Mouse (Mus musculus) common myeloid progenitor, adult 5-6 weeks (primary cell): Measurements from ENCODE around the gene Anp32e. TPM values are rescaled to one million over a fixed set of nuclear protein-coding genes. Genes with fewer than 3 reads are reported as not detected.
"Not testable (repeated sequence)": the region's sequence is repeated elsewhere in the genome, so short reads cannot be mapped to it uniquely, and the experiment has no call there.

Source experiments
- ATAC-seq: replicated peaks from 2 replicates; pipeline ENCODE4 v1.8.0; 2016; ENCODE audit warnings: low read depth, mild to moderate bottlenecking, moderate TSS enrichment, inconsistent platforms; ENCODE audit not compliant: poor library complexity, severe bottlenecking
- total RNA-seq: library from RNA; stranded (forward); fragments of 200-1000, 187-1606 nt; gene quantifications from 2 replicates; pipeline ENCODE4 v1.2.3, GENCODE M21; 2017

Gene Anp32e
- total RNA-seq, 1 experiment from 2014 or later, result 574 TPM

DNA sequence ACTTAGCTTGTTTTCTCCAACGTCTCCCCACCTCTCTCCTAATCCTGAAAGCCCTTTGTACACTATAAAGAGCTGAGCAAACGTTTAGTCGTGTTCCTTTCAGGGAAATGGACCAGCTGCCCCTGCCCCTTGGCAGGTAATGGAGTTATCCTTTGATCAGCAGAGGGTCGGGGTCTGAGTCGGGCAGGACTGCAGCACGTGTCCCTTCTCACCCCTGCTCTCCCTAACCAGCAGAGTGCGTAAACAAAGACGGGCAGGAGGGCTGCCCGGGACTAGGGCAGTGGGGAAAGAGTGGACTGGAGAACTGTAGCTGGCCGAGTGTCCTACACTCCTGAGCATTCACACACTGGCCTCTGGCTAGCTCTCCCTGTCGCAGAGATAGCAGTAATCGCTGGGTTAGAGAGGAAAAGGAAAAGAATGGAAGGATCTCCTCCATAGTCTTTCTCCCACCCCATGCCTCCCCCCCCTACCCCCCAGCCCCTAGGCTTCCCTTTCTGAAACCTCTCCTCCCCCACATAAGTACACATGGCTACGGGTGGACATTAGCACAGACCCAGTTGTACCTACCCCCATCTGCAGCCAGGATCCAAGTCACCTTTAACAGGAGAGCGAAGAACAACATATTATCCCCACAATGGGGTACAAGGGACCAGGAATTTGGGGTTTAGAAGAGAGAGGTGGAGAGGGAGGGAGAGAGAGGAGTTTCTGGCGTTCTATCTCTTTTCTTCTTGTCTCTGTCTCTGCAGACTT, 25.1 kb upstream of the Anp32e start:
- ATAC-seq, result no peak

DNA sequence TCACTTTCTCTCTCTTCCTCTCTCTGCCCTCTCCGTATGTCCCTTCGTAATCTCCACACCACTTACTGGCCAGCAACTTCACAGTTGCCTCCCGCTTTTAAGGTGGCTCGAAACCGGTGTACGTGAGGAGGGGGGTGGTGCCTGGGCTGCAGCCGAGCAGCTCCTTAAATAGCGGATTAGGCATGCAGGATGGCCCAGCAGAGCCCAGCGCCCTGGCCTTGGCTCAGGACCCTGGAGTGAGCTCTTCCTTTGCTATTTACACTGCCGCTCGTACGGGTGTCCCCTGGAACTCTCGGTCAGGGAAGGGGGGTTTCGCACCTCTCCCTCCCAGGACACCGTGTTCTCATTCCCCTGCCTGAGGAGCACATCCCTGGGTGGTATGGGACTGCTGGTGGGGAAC, 24.5 kb upstream of the Anp32e start, which contains the start of gene Car14:
Car14 (minus strand) TSS at position 124 of the 400 bp plus-strand sequence.
- peak; percentile 20; the same call in 1 of the 2 replicates for ATAC-seq

DNA sequence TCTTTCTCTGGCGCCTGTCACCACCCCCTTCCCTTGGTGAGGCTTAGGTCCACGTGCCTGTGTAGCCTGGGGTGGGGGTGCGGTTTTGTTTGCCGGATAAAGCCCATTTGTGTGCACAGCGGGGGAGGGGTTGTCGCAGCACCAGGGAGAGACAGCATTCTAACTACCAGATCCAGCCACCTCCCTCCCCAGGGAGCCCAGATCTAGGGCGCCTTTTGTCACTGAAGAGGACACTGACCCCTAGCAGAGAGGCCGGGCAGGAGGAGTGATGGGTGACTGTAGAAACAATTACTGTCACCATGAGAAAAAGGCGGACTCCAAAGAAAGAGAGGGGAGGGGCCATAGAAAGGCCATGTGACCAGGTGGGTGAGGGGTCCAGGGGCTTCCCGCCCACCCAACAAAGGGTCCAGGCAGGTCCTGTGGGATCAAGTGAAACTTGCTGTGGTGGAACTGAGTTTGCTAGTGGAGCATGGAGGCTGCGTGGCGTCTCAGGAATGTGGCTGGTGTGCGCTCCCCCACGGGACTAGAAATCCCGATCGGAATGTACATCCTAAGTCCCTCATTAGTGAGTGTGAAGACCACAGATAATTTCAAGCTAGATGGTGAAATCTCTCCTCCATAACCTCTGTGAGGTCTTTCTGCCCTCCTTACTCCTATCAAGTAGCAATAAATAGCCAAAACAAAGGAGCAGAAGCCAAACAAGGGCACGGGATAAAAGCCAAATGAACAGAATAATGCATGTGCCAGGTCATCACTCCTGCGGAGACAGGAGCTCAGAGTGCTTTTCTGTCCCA, 23.7 kb upstream of the Anp32e start:
- peak; percentile 37; the same call in 1 of the 2 replicates for ATAC-seq

DNA sequence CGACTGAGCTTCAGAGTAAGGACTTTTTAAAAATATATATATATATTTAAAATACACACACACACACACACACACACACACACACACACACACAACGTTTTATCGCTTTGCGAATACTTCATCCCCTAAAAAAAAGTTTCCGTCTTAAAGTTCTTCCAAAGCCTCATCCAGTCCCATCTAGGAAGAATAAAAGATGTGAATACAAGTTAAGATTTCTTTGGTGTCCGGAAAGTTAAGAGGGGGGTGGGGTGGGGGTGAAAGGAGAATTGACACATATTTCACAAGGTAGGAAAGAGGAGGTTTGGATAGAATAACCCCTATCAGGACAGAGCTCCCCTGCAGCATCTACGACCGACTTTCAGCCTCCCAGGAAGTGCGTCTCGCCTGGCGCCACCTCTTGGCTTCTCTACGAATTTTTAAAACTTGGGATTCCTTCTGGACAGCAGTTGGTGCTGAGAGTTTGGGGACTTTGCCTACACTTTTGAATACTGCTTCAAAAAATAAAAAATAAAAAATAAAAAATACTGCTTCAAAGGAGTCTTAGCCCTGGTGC, 23.0 kb upstream of the Anp32e start:
- peak; percentile 57 for ATAC-seq

DNA sequence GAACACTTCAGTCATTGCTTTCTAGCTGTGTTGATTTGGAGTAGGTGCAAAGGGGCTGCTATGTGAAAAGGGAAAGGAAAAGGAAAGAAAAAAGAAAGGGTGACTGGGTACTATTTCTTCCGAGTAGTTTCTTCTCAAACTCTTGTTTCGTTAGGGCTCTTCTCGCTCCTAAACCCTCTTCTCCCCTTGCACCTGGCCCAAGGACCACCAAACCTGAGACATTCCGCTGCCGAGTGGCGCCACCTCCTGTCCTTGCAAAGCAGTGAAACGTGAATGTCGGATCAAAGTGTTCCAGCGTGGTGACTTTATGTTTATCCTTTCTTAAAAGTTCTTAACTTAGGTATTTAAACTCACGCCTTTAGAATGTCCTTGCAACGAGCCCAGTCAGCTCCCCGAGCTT, 22.2 kb upstream of the Anp32e start:
- ATAC-seq, result peak; percentile 53; the same call in 1 of the 2 replicates

DNA sequence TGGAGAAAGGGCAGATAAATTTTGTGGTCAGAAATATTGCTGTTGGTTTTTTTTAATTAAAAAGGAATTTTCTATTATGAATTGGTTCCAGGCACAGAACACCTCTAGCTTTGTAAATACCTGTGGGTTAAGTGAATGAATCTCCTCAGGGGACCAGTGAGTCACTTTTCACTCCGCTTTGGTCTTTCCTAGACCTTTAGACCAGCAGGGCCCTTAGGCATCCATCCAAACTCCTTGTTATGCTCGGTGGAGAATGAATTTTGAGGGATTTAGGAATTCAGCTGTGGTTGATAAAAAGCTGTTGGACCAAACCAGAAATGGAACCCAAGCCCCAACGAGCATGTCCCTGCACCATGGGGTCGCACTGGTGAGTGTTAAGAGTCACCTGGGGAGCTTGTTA, 21.4 kb upstream of the Anp32e start:
- ATAC-seq, result no peak

DNA sequence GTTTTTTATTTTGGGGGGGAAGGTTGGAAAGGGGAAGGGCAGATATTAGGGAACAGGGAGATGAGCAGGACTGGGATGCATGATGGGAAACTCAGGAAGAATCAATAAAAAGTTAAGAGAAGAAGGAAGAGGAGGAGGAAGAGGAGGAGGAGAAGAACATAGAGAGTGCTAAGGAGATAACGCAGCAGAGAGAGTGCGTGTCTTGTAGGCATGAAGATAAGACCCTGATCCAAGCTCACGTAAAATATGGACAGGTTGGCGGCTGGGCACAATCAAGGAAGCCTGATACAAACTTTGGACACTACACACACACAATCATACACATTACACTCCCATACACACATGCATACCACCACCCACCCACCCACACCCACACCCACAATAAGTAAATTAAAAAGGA, 14.3 kb upstream of the Anp32e start:
- no peak for ATAC-seq

DNA sequence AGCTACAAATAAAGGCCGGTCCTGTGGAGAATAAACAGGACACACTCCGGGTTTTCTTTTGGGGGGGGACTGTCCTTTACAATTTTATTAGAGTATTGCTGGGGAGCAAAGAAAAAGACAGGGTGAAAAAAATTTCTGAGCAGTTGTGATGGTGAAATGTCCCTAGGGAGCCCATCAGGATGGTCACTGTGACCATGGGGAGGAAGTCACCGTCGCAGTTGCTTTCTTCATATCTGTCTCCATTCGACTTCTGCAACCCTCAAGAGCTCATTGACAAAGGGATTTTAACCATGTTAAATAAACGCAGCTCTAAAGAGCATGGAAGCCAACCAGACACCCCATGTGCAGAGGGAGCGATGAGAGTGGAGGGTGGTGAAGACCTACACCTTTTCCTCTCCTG, 12.3 kb upstream of the Anp32e start:
- ATAC-seq, result no peak

DNA sequence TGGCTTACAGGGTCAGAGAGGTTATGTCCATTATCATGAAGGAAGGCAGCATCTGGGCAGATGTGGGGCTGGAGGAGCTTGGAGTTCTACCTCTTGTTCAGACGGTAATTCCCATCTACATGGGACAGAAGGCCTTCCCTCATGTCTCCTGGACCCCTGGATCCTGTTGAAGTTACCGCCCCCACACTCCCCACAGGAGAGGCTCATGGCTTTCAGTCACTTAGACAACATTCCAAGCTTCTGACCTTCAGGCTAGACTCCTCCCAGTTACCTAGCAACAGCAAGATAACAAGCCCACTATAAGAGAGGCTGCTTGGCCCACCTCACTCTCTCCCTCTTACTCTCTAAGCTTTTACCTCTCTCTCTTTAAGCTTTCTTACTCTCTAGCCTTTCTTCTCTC, 8.5 kb upstream of the Anp32e start:
- not testable (repeated sequence) for ATAC-seq

DNA sequence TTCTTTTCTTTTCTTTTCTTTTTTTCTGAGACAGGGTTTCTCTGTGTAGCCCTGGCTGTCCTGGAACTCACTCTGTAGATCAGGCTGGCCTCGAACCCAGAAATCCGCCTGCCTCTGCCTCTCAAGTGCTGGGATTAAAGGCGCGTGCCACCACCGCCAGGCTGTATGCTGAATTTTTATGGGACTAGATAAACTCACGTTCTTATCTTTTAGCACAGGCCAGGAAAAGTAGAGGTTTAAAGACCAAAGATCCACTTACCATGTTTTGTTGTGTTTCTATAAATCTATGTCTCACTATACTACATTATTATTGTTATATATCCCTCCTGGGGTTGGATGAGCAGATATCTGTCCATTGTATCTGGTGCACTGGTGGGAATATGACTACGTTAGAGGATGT, 5.6 kb upstream of the Anp32e start:
- ATAC-seq, result not testable (repeated sequence)

DNA sequence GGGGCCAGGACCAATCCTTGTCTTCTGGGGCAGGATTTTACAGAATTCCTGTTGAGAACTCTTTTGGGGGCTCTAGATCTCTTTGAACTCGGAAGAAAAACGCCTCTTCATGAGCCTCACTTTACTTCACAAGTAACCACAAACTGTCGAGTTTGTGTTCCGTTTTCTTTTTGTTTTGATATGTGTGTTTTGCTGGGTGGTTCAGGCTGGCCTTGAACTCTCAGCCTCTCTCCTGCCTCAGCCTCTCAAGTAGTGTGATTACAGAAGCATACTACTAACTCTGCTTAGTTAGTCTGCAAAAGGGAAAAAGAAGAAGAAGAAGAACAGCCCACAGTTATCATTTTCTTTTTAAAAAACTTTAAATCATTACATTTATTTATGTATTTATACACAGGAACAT, 4.9 kb upstream of the Anp32e start:
- no peak for ATAC-seq

DNA sequence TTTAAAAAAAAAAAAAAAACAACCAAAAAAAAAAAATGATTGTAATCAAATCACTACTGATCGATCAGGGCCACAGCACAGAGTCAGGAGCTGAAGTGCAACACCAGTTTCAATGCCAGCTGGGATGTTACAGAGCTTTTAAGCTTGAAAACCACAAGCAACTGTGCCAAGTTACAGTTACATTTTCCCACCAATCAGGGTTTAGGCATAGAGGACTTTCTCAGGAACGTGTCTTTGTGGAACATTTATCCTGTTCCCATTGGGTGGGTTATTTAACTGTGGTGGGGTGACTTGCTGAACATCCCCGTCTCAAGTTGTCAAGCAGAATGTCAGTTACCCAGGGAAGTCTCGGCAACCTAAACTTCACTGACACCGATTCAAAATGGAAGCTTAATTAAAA, 4.0 kb upstream of the Anp32e start:
- ATAC-seq, result no peak

DNA sequence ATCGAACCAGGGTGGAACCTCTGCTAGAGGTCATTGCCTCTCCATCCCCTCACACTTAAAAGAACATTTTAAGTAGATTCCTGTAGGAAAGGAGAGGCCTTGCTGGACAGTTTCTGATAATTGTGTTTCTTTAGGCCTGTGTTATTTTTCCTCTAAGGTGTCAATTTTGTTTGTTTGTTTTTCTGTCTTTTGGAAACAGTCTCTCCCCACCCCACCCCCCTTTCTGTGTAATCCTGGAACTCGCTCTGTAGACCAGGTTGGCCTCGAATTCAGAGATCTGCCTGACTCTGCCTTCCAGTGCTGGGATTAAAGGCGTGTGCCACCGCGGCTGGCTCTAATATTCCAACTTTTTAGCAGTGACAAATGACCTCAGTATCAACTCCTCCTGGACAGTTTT, 787 bp upstream of the Anp32e start:
- no peak for ATAC-seq

DNA sequence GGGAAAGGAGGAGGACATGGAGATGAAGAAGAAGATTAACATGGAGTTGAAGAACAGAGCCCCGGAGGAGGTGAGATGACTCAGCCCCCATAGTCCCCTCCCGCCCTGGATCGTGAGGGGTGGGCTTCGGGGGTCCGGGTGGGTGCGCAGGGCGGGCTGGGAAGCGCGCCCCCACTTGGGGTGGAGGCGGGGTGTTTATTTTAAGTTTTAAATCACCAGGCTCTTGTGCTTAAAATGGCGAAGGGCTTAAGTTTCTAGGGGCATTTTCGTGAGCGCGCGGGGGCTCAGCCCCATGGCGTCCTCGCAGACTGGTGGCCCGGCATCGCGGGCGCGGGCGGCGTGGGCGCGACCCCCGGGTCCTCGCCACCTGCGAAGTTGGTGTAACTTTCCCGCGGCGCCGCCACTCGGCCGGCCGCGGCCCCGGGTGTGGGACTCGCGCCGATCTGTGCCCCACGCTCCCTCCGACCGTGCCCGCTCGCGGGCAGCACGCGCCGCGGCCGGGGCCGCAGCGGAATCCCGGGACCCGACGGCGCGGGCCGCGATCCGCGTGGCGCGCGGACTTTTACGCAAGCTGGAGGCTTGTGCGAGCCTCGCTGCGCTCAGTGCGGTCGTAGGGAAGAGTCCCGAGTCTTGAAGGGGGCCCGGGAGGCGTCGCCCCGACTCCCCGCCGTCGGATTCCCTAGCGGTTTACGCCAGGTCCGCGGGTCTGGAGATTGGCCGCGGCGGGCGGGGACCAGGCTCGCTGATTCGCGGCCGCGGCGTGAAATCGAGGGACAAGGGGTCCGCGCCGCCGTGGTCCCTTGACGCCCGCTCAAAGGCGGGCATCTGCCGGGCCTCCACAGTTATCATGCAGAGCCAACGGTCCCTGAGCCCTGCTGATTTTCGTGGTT, 780 bp downstream of the Anp32e start:
- peak; percentile 3; the same call in 1 of the 2 replicates for ATAC-seq

DNA sequence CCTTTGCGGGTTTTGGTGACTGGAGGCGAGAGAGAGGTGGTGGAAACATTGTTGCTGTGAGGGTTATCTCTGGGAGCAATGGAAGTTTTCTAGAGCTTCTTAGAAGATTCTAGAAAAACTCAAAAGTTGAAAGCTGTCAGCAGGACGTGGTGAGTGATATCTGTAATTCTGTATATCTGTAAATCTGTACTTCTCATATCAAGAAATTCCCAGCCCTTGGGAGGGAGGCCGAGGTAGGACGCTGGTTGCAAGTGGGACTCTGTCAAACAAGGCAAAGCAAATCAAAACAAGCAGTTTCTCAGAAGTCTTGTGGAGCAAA, 1.4 kb downstream of the Anp32e start:
- no peak for ATAC-seq

DNA sequence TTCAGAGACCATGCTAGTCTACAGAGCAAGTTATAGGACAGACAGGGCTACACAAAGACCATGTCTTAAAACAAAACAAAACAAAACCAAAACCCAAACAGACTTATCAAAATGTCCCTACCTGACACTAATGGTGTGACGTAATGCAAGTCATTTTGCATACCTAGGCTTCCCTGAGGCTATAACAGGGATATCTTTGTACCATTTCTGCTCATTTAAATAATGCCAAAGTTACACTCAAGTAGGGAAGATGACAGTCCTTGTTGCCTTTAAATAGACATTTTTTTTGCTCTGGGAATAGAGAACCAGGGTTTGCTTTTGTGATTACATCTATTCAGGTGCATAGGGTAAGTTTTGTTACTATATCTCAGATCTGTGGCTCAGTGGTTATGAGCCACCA, 2.4 kb downstream of the Anp32e start:
- ATAC-seq, result no peak

DNA sequence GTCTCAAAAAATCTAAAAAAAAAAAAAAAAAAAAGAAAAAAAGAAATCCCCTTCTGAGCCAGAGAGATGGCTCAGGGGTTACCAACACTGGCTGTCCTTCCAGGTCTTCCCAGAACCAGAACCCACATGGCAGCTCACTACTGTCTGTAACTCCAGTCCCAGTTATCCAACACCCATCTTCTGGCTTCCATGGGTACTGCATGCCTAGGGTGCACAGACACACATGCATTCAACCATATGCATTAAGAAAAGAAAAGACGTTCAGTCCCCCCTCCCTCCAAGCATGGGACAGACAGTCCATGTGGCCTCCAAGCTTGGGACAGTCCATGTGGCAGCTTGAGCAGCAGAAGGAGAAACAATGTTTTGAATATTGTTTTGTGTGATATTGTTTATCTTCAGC, 3.1 kb downstream of the Anp32e start:
- ATAC-seq, result no peak

DNA sequence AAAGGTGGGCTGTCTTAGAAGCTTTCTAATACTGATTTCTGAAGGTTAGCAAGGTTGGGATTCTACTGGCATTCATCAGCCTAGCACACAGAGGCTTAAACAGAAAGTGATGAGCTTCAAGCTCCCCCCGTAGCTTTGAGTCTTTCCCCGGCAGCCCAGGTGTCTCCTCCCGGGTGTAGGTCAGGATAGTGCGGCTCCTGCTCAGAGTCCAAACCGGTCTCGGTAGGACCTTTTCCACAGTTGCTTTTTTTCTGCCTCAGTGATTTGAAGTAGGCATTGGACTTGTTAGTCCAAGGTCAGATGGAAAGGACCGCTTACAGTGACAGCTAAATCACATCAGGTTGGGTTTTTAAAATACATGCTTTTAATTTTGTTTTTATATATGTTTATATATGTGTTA, 3.5 kb downstream of the Anp32e start:
- no peak for ATAC-seq

DNA sequence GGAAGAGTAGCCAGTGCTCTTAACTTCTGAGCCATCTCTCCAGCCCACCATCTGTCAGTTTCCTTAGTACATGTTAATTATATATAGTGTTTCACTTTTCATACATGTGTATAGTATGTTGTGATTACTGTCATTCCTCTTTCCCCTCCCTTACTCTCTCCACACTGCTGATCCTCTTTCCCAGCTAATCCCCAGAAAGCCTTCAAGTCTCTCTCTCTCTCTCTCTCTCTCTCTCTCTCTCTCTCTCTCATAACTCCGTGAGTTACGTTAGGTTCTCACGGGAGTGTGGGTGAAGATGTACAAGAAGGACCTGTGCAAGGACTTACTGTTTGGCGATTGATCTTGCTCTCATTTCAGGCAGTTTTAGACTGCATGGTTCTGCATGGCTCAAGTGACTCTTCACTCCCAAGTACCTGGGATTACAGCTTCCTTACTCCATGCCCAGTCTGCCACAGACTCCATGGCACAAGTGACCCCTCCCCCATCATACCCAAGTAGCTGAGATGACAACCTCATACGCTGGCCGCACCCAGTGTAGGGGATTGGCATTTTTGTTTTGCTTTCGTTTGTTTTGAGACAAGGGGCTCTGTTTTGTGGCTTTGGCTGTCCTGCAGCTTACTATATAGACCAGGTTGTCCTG, 4.2 kb downstream of the Anp32e start:
- ATAC-seq, result no peak

DNA sequence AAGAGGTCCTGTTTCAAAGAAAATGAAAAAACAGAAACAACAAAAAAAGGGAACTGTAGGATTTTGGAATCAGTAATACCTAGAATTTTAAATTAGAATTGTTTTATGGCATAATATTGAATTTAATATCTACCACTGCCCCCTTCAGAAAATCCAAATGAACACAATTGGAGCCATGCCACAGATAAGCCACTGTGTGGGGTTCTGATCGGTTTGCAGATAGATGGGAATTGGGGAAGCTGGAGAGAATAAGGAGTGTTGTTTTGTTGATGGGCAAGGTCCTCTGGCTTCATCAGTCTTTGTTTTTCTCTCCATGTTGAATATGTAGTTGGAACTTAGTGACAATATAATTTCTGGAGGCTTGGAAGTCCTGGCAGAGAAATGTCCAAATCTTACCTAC, 5.4 kb downstream of the Anp32e start:
- no peak for ATAC-seq
